Mouse (Mus musculus) MEL (cell line): Measurements from ENCODE around the gene Kndc1. TPM values are rescaled to one million over a fixed set of nuclear protein-coding genes. Genes with fewer than 3 reads are reported as not detected.

Source experiments
- DNase-seq: peaks from one replicate; pipeline ENCODE4 v3.0.0; 2011; ENCODE audit warnings: low read depth, low spot score
- H3K27ac ChIP-seq: 2 replicates; pipeline ENCODE4 v1.5.1; 2012; ENCODE audit warnings: low read depth, mild to moderate bottlenecking, control low read depth, low read length, moderate library complexity; ENCODE audit not compliant: control insufficient read depth
- H3K27me3 ChIP-seq, 2 experiments: fragments of 150-350 bp in 1 of 2; sonication (generic) in 1 of 2; 2 replicates each; pipeline ENCODE4 v1.6.1; 2012; ENCODE audit warnings: low read length in 2 of 2, mild to moderate bottlenecking in 2 of 2, improper control_type of control experiment in 1 of 2, moderate library complexity in 1 of 2; ENCODE audit not compliant: insufficient read depth in 2 of 2, control insufficient read depth in 1 of 2
- H3K36me3 ChIP-seq, 2 experiments: 2 replicates each; pipeline ENCODE4 v1.6.1; 2012 to 2014; ENCODE audit warnings: low read length in 2 of 2, improper control_type of control experiment in 1 of 2, inconsistent platforms in 1 of 2, mild to moderate bottlenecking in 1 of 2; ENCODE audit not compliant: insufficient read depth in 2 of 2, control insufficient read depth in 1 of 2
- H3K4me1 ChIP-seq, 2 experiments: fragments of 150-350 bp in 1 of 2; sonication (generic) in 1 of 2; 2 replicates each; pipeline ENCODE4 v1.6.1; 2012; ENCODE audit warnings: low read length in 2 of 2, improper control_type of control experiment in 1 of 2, mild to moderate bottlenecking in 1 of 2; ENCODE audit not compliant: insufficient read depth in 2 of 2, control insufficient read depth in 1 of 2
- H3K4me3 ChIP-seq, 2 experiments: fragments of 150-350 bp in 1 of 2; sonication (generic) in 1 of 2; 2 replicates each; pipeline ENCODE4 v1.5.1; 2012; ENCODE audit warnings: low read depth in 2 of 2, low read length in 2 of 2, mild to moderate bottlenecking in 2 of 2, moderate library complexity in 2 of 2, control low read depth in 1 of 2, improper control_type of control experiment in 1 of 2; ENCODE audit not compliant: control insufficient read depth in 1 of 2, insufficient read depth in 1 of 2
- H3K79me2 ChIP-seq: 2 replicates; pipeline ENCODE4 v1.6.1; 2012; ENCODE audit warnings: mild to moderate bottlenecking, low read length, moderate library complexity; ENCODE audit not compliant: control insufficient read depth, poor library complexity, insufficient read depth
- H3K9ac ChIP-seq: 2 replicates; pipeline ENCODE4 v1.6.1; 2012; ENCODE audit warnings: low read depth, mild to moderate bottlenecking, control low read depth, low read length, moderate library complexity; ENCODE audit not compliant: control insufficient read depth, poor library complexity, severe bottlenecking
- H3K9me3 ChIP-seq: fragments of 150-350 bp; sonication (generic); replicated peaks from 2 replicates; pipeline ENCODE4 v1.6.1; 2012; ENCODE audit warnings: mild to moderate bottlenecking, low read length, improper control_type of control experiment, moderate library complexity; ENCODE audit not compliant: insufficient read depth
- BHLHE40 ChIP-seq: IDR thresholded peaks from 2 replicates; pipeline ENCODE4 v1.6.1; 2012; ENCODE audit warnings: low read depth, mild to moderate bottlenecking, inconsistent platforms, low read length, improper control_type of control experiment, borderline replicate concordance
- CTCF ChIP-seq, 3 experiments: IDR thresholded peaks in 2 of 3; conservative IDR thresholded peaks in 1 of 3; 2 replicates each; pipeline ENCODE4 v1.5.1; 2011 to 2012; ENCODE audit warnings: low read length in 3 of 3, low read depth in 2 of 3, mild to moderate bottlenecking in 2 of 3, improper control_type of control experiment in 1 of 3, inconsistent platforms in 1 of 3, mixed read lengths in 1 of 3, moderate library complexity in 1 of 3; ENCODE audit not compliant: control insufficient read depth in 1 of 3, insufficient read depth in 1 of 3, poor library complexity in 1 of 3, severe bottlenecking in 1 of 3
- E2F4 ChIP-seq: IDR thresholded peaks from 2 replicates; pipeline ENCODE4 v1.6.1; 2011; ENCODE audit warnings: low read depth, low read length, improper control_type of control experiment, borderline replicate concordance
- ELF1 ChIP-seq: IDR thresholded peaks from 2 replicates; pipeline ENCODE4 v1.6.1; 2014; ENCODE audit warnings: low read depth, mild to moderate bottlenecking, inconsistent platforms, low read length, improper control_type of control experiment, moderate library complexity
- GABPA ChIP-seq: IDR thresholded peaks from 2 replicates; pipeline ENCODE4 v1.6.1; 2012; ENCODE audit warnings: low read depth, mild to moderate bottlenecking, inconsistent platforms, low read length, improper control_type of control experiment, moderate library complexity
- GATA1 ChIP-seq: IDR thresholded peaks from 2 replicates; pipeline ENCODE4 v1.6.1; 2011; ENCODE audit warnings: low read depth, low read length, improper control_type of control experiment
- MAFK ChIP-seq: IDR thresholded peaks from 2 replicates; pipeline ENCODE4 v1.6.1; 2011; ENCODE audit warnings: low read depth, mild to moderate bottlenecking, low read length, improper control_type of control experiment, borderline replicate concordance
- MXI1 ChIP-seq: IDR thresholded peaks from 2 replicates; pipeline ENCODE4 v1.6.1; 2011; ENCODE audit warnings: mild to moderate bottlenecking, low read depth, low read length, improper control_type of control experiment
- MYB ChIP-seq: IDR thresholded peaks from 2 replicates; pipeline ENCODE4 v1.6.1; 2011; ENCODE audit warnings: mild to moderate bottlenecking, low read depth, low read length, improper control_type of control experiment
- MYC ChIP-seq: IDR thresholded peaks from 2 replicates; pipeline ENCODE4 v1.6.1; 2011; ENCODE audit warnings: low read depth, mild to moderate bottlenecking, low read length, improper control_type of control experiment, moderate library complexity
- NELFE ChIP-seq: IDR thresholded peaks from 2 replicates; pipeline ENCODE4 v1.6.1; 2011; ENCODE audit warnings: low read depth, low read length, improper control_type of control experiment
- POLR2A ChIP-seq, 2 experiments: IDR thresholded peaks; 2 replicates each; pipeline ENCODE4 v1.6.1; 2011 to 2012; ENCODE audit warnings: low read length in 2 of 2, mild to moderate bottlenecking in 2 of 2, control low read depth in 1 of 2, improper control_type of control experiment in 1 of 2, low read depth in 1 of 2, moderate library complexity in 1 of 2; ENCODE audit not compliant: control insufficient read depth in 1 of 2, insufficient read depth in 1 of 2, poor library complexity in 1 of 2
- POLR2AphosphoS5 ChIP-seq: IDR thresholded peaks from 2 replicates; pipeline ENCODE4 v1.6.1; 2012; ENCODE audit warnings: low read depth, borderline replicate concordance, mild to moderate bottlenecking, inconsistent platforms, low read length, moderate library complexity, mixed read lengths
- SMC3 ChIP-seq: IDR thresholded peaks from 2 replicates; pipeline ENCODE4 v1.6.1; 2011; ENCODE audit warnings: low read depth, low read length, improper control_type of control experiment
- TAL1 ChIP-seq: IDR thresholded peaks from 2 replicates; pipeline ENCODE4 v1.6.1; 2012; ENCODE audit warnings: mild to moderate bottlenecking, inconsistent platforms, low read length, moderate library complexity, mixed read lengths
- USF1 ChIP-seq: IDR thresholded peaks from 2 replicates; pipeline ENCODE4 v1.6.1; 2014; ENCODE audit warnings: low read depth, mild to moderate bottlenecking, inconsistent platforms, low read length, improper control_type of control experiment, moderate library complexity
- ZNF384 ChIP-seq: IDR thresholded peaks from 2 replicates; pipeline ENCODE4 v1.6.1; 2012; ENCODE audit warnings: low read depth, mild to moderate bottlenecking, inconsistent platforms, low read length, improper control_type of control experiment
- polyA plus RNA-seq, 2 experiments: library from polyadenylated mRNA; stranded (reverse) in 1 of 2; unstranded in 1 of 2; fragments of >175 nt in 1 of 2; fragments of >200 nt in 1 of 2; gene quantifications; 2 replicates each; pipeline versions ENCODE4 v1.2.1 to v1.2.4; 2012; ENCODE audit warnings: low replicate concordance in 2 of 2, low read depth in 1 of 2; ENCODE audit not compliant: insufficient read length in 2 of 2, insufficient read depth in 1 of 2, missing spikeins in 1 of 2
- total RNA-seq: library from RNA; depleted of rRNA; stranded (reverse); fragments of 300-350 nt; gene quantifications from 2 replicates; pipeline ENCODE4 v1.2.3, GENCODE M21; 2012

Gene Kndc1
- total and polyA plus RNA-seq, 3 experiments = not detected

DNA sequence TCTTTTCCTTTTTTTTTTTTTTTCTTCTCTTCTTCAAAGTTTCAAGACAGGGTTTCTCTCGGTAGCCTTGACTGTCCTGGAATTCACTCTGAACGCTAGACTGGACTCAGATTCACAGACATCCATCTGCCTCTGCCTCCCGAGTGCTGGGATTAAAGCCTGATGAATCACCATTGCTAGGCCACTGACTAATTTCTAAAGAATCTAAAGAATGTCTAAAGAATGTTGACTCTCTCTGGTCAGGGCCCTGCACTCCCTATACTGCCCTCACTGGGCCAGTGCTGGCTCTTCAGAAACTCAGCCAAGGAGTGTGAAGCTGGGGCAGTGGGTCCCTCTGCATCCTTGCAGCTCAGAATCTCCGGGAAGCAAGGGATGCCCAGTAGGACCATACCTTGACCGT, 81.0 kb downstream of the Kndc1 start:
- no peaks in the 10 kb centered on the region for H3K27me3 ChIP-seq
- H3K4me1 ChIP-seq = peaks cover 0 to 37% of the 10 kb centered on the region in 2 experiments; a peak in 3 of 4 replicates
- peaks cover 0 to 18% of the 10 kb centered on the region in 2 experiments; a peak in 2 of 4 replicates for H3K36me3 ChIP-seq
- H3K27ac ChIP-seq = no peak overlapping the region
- no peaks in the 10 kb centered on the region for H3K79me2 ChIP-seq
- H3K4me3 ChIP-seq = no peak overlapping the region
- TF ChIP-seq NELFE (no peak), GATA1 (no peak), POLR2A (IDR thresholded peaks at IDR 0.05; ENCODE audit: control insufficient read depth in 1 of 2, insufficient read depth in 1 of 2, low read depth in 1 of 2, low read length in 2 of 2, poor library complexity in 1 of 2) (no peak), E2F4 (no peak), MYB (no peak), ELF1 (no peak), ZNF384 (no peak), SMC3 (no peak), USF1 (no peak), POLR2AphosphoS5 (no peak), CTCF (IDR thresholded peaks at IDR 0.05 in 2 of 3, conservative IDR thresholded peaks at IDR 0.05 in 1 of 3; ENCODE audit: control insufficient read depth in 1 of 3, insufficient read depth in 1 of 3, low read depth in 2 of 3, low read length in 3 of 3, poor library complexity in 1 of 3, severe bottlenecking in 1 of 3) (no peak), TAL1 (no peak), MAFK (no peak), MXI1 (no peak), GABPA (no peak), MYC (no peak), BHLHE40 (no peak)
- no peak overlapping the region for H3K9ac ChIP-seq
- DNase-seq = no peak
- H3K9me3 ChIP-seq = no peaks in the 10 kb centered on the region

DNA sequence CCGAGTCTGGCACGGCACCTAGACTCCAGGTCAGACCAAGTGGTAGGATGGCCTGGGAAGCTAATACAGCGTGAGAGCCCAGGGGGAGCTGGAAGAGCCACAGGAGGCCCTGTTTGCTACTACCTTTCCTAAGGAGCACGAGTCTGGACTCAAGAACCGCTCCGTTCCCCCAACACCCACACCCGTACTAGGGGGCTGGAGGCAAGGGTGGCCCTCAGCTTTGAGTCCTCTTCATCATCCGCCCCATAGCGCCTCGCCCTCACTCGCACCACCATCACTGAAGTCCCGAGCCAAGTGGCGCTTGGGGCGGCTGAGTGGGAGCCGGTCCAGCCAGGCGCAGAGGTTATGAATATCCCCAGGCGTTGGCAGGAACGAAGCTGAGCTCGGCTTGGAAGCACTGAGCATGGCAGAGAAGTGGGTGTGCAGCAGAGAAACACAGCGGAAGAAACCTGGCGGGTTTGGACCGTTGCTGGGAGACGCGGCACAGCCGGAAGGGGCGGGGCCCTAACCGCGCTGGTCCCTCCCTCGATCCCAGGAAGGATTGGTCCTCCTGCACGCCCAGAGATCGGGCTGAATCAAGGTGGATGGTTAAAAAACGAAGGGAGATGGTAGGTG, 83.9 kb downstream of the Kndc1 start, which contains the start of gene 6430531B16Rik:
6430531B16Rik (minus strand) TSS at position 478 of the 615 bp plus-strand sequence.
- peaks cover 0 to 8% of the 10 kb centered on the region in 2 experiments; a peak in 2 of 4 replicates for H3K36me3 ChIP-seq
- H3K27me3 ChIP-seq = no peaks in the 10 kb centered on the region
- no peaks in the 10 kb centered on the region for H3K9me3 ChIP-seq
- H3K79me2 ChIP-seq = no peaks in the 10 kb centered on the region
- no peak within 1 kb of the TSS for H3K27ac ChIP-seq
- TF ChIP-seq GATA1 = no peak
- no peak for TF ChIP-seq POLR2A (IDR thresholded peaks at IDR 0.05; ENCODE audit: control insufficient read depth in 1 of 2, insufficient read depth in 1 of 2, low read depth in 1 of 2, low read length in 2 of 2, poor library complexity in 1 of 2)
- TF ChIP-seq MAFK = no peak
- TF ChIP-seq USF1 = no peak
- TF ChIP-seq, all 39 proteins: peak for 0
- H3K4me1 ChIP-seq = peaks cover 0 to 24% of the 10 kb centered on the region in 2 experiments; a peak in 3 of 4 replicates
- DNase-seq = peak; percentile 74
- H3K9ac ChIP-seq = peak within 1 kb of the TSS; percentile 33; the same call in 1 of the 2 replicates
- peak within 1 kb of the TSS; percentile 40 to 46 for H3K4me3 ChIP-seq
